Comparison of ENCODE assay signal across 13 mouse cellular contexts in the genomic region with DNA sequence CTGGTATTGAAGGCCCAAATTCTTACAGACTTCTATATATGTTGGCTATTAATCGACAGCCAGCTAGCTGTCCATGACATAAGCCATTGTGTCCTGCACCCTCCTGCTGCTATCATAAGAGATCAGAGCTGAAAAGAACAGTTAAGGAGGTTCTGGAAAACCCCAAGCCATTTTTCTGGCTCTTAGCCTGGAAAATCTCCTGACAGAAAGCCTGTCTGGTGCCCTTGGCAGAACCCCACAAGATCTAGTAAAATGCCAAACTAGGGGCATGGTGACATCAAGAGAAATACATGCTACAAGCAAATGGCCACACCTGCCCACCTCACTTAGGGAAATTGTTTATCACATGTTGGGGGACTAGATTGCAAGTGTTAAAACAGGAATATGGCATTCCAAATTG.
DNase-seq lines count a peak whose midpoint lies in the region; ATAC-seq and TF ChIP-seq lines count a peak whose summit lies in the region.
"Had no signal": no experiment of that assay in that cellular context is flagged by ENCODE, and none has a peak within 500 bp of the region (broad histone marks: within the 10 kb centered on the region; RNA-seq: fewer than 3 reads in every experiment).

No protein-coding gene starts in this region.

- peak overlapping the region; percentile 91 for H3K27ac ChIP-seq in gastrocnemius, adult 2 months
- H3K27ac ChIP-seq in midbrain, postnatal 0 days (ENCODE audit: low read depth, low read length), result no peak overlapping the region
- no peak overlapping the region for H3K27ac ChIP-seq in midbrain, embryonic 10.5 days (replicated peaks)
- H3K27ac ChIP-seq: embryonic facial prominence, embryonic 12.5 days; hindbrain, embryonic 13.5 days had no signal

- intact Hi-C loops in gastrocnemius, adult 2 months (cut with DNase I), result loop anchor here (2.0 to 5.0 kb wide), 2 partner anchors 14 to 157 kb away; no protein-coding TSS in a partner anchor

- 53% methylated on average over 1 of the region's 1 CpGs for WGBS in midbrain, postnatal 0 days
- WGBS in midbrain, embryonic 10.5 days, result 86% methylated on average over 1 of the region's 1 CpGs

- H3K4me2 ChIP-seq in midbrain, postnatal 0 days (ENCODE audit: low read depth, low read length, poor library complexity, severe bottlenecking), result no peak overlapping the region
- H3K4me2 ChIP-seq: embryonic facial prominence, embryonic 12.5 days; hindbrain, embryonic 13.5 days had no signal

- DNase-seq in adrenal gland, adult 2 months, result peak; percentile 14
- no peak for DNase-seq in adrenal gland, adult 18-20 months (ENCODE audit: low spot score in 2 of 2)
- DNase-seq in gastrocnemius, adult 2 months, result peak; percentile 58
- DNase-seq in gastrocnemius, postnatal 4 days (ENCODE audit: low spot score in 2 of 2), result no peak
- DNase-seq in midbrain, postnatal 0 days (ENCODE audit: low spot score), result peak; percentile 34
- DNase-seq in midbrain, embryonic 10.5 days (ENCODE audit: low spot score), result no peak
- DNase-seq in ovary, postnatal 36 days (ENCODE audit: low spot score), result no peak
- DNase-seq in thymus, postnatal 14 days, result no peak
- DNase-seq: cerebellum, adult 9-10 months; kidney, adult 18-20 months; thymus, postnatal 36 days had no signal

- H3K9me3 ChIP-seq in midbrain, postnatal 0 days (ENCODE audit: low read length), result no peaks in the 10 kb centered on the region
- H3K9me3 ChIP-seq in midbrain, embryonic 10.5 days (replicated peaks), result no peaks in the 10 kb centered on the region
- H3K9me3 ChIP-seq: embryonic facial prominence, embryonic 12.5 days; hindbrain, embryonic 13.5 days had no signal

- no peak for TF ChIP-seq CTCF in gastrocnemius, adult 2 months (IDR thresholded peaks at IDR 0.05)
- TF ChIP-seq CTCF in midbrain, postnatal 0 days (IDR thresholded peaks at IDR 0.05), result no peak

- no peaks in the 10 kb centered on the region for H3K36me3 ChIP-seq in midbrain, postnatal 0 days (ENCODE audit: insufficient read depth, low read length)
- H3K36me3 ChIP-seq in midbrain, embryonic 10.5 days, result no peaks in the 10 kb centered on the region
- H3K36me3 ChIP-seq: embryonic facial prominence, embryonic 12.5 days; hindbrain, embryonic 13.5 days had no signal

- H3K9ac ChIP-seq in midbrain, postnatal 0 days (replicated peaks; ENCODE audit: low read length, poor library complexity, severe bottlenecking), result no peak overlapping the region
- H3K9ac ChIP-seq: embryonic facial prominence, embryonic 12.5 days; hindbrain, embryonic 13.5 days had no signal

- no peak for ATAC-seq in midbrain, postnatal 0 days (ENCODE audit: low FRiP score)

- H3K4me3 ChIP-seq in gastrocnemius, adult 2 months, result no peak overlapping the region
- no peak overlapping the region for H3K4me3 ChIP-seq in midbrain, postnatal 0 days (ENCODE audit: low read depth, low read length)
- no peak overlapping the region for H3K4me3 ChIP-seq in midbrain, embryonic 10.5 days
- H3K4me3 ChIP-seq: embryonic facial prominence, embryonic 12.5 days; hindbrain, embryonic 13.5 days had no signal

- no peaks in the 10 kb centered on the region for H3K27me3 ChIP-seq in midbrain, postnatal 0 days (ENCODE audit: insufficient read depth, low read length)
- H3K27me3 ChIP-seq in midbrain, embryonic 10.5 days (ENCODE audit: low read depth, poor library complexity, severe bottlenecking), result no peaks in the 10 kb centered on the region
- H3K27me3 ChIP-seq: embryonic facial prominence, embryonic 12.5 days; hindbrain, embryonic 13.5 days had no signal

- no peaks in the 10 kb centered on the region for H3K4me1 ChIP-seq in midbrain, postnatal 0 days (ENCODE audit: insufficient read depth, low read length)
- H3K4me1 ChIP-seq in midbrain, embryonic 10.5 days, result no peaks in the 10 kb centered on the region
- H3K4me1 ChIP-seq: hindbrain, embryonic 13.5 days had no signal

Comparison
In these comparisons a context has a peak if more than half of its experiments do, and no peak if none do; other contexts are left out.
1. DNase-seq: peak in adrenal gland, adult 2 months (single experiment), gastrocnemius, adult 2 months (single experiment) and midbrain, postnatal 0 days (single experiment); none in adrenal gland, adult 18-20 months (0 of 2), gastrocnemius, postnatal 4 days (0 of 2), midbrain, embryonic 10.5 days (single experiment), ovary, postnatal 36 days (single experiment) and thymus, postnatal 14 days (single experiment).